Mouse (Mus musculus) bone marrow macrophage, adult 2 months (primary cell): ENCODE measurements around the gene Hist1h4b.

Experiments used
- CTCF ChIP-seq: IDR thresholded peaks from 2 replicates; pipeline ENCODE4 v1.5.1; 2012; ENCODE audit warnings: low read depth, mild to moderate bottlenecking, low read length, moderate library complexity
- POLR2A ChIP-seq: IDR thresholded peaks from 2 replicates; pipeline ENCODE4 v1.6.1; 2012; ENCODE audit warnings: mild to moderate bottlenecking, low read depth, low read length, borderline replicate concordance

GRCm38 (mm10) chr13:23749563-23750121 lies 7.2 kb upstream of the Hist1h4b start:
- TF ChIP-seq CTCF (no peak), POLR2A (no peak)
